Mouse (Mus musculus): ENCODE results near the gene Glis3. TPM values are rescaled to one million over a fixed set of nuclear protein-coding genes. Genes with fewer than 3 reads are reported as not detected.

Glis3 gene
- polyA plus RNA-seq, 1 experiment from 2014 or later: 7.9 TPM

- H3K27ac ChIP-seq (ENCODE audit: low read depth, low read length): peak overlapping the region; percentile 12; the same call in 1 of the 2 replicates
- no peaks in the 10 kb centered on the region for H3K27me3 ChIP-seq (ENCODE audit: control insufficient read depth, insufficient read depth, low read length)
- ATAC-seq (ENCODE audit: low FRiP score, low TSS enrichment): no peak
- H3K4me1 ChIP-seq (ENCODE audit: control insufficient read depth, insufficient read depth, low read length): no peaks in the 10 kb centered on the region
- WGBS: 79% methylated on average over 11 of the region's 11 CpGs
- H3K4me3 ChIP-seq (ENCODE audit: low read length): no peak overlapping the region
- H3K36me3 ChIP-seq (ENCODE audit: control insufficient read depth, insufficient read depth, low read length): no peaks in the 10 kb centered on the region
- no peak overlapping the region for H3K4me2 ChIP-seq (replicated peaks; ENCODE audit: low read depth, low read length)
- no peaks in the 10 kb centered on the region for H3K9me3 ChIP-seq (ENCODE audit: control insufficient read depth, low read length)
- no peak overlapping the region for H3K9ac ChIP-seq (ENCODE audit: low read depth, low read length)
Observed at GRCm38 (mm10) chr19:28621608-28622505, 58.0 kb downstream of the Glis3 start.

GRCm38 (mm10) chr19:28617736-28618135 lies 62.1 kb downstream of the Glis3 start:
- 88% methylated on average over 7 of the region's 7 CpGs for WGBS
- no peak for ATAC-seq (ENCODE audit: low FRiP score, low TSS enrichment)
- H3K4me3 ChIP-seq (ENCODE audit: low read length): no peak overlapping the region
- H3K9me3 ChIP-seq (ENCODE audit: control insufficient read depth, low read length): no peaks in the 10 kb centered on the region
- no peaks in the 10 kb centered on the region for H3K36me3 ChIP-seq (ENCODE audit: control insufficient read depth, insufficient read depth, low read length)
- no peak overlapping the region for H3K27ac ChIP-seq (ENCODE audit: low read depth, low read length)
- no peaks in the 10 kb centered on the region for H3K4me1 ChIP-seq (ENCODE audit: control insufficient read depth, insufficient read depth, low read length)
- H3K9ac ChIP-seq (ENCODE audit: low read depth, low read length): no peak overlapping the region
- no peak overlapping the region for H3K4me2 ChIP-seq (replicated peaks; ENCODE audit: low read depth, low read length)
- no peaks in the 10 kb centered on the region for H3K27me3 ChIP-seq (ENCODE audit: control insufficient read depth, insufficient read depth, low read length)

- Histone ChIP-seq H3K4me2 (replicated peaks; ENCODE audit: low read depth, low read length) (no peak overlapping the region), H3K9me3 (ENCODE audit: control insufficient read depth, low read length) (no peaks in the 10 kb centered on the region), H3K4me1 (ENCODE audit: control insufficient read depth, insufficient read depth, low read length) (no peaks in the 10 kb centered on the region), H3K9ac (ENCODE audit: low read depth, low read length) (no peak overlapping the region), H3K27me3 (ENCODE audit: control insufficient read depth, insufficient read depth, low read length) (no peaks in the 10 kb centered on the region), H3K36me3 (ENCODE audit: control insufficient read depth, insufficient read depth, low read length) (no peaks in the 10 kb centered on the region), H3K4me3 (ENCODE audit: low read length) (no peak overlapping the region), H3K27ac (ENCODE audit: low read depth, low read length) (no peak overlapping the region)
- WGBS: 87% methylated on average over 8 of the region's 8 CpGs
- ATAC-seq (ENCODE audit: low FRiP score, low TSS enrichment): no peak
Observed at GRCm38 (mm10) chr19:28617191-28617590, 62.7 kb downstream of the Glis3 start.

- Histone ChIP-seq H3K4me1 (ENCODE audit: control insufficient read depth, insufficient read depth, low read length) (no peaks in the 10 kb centered on the region), H3K27ac (ENCODE audit: low read depth, low read length) (no peak overlapping the region), H3K4me2 (replicated peaks; ENCODE audit: low read depth, low read length) (no peak overlapping the region), H3K36me3 (ENCODE audit: control insufficient read depth, insufficient read depth, low read length) (no peaks in the 10 kb centered on the region), H3K4me3 (ENCODE audit: low read length) (no peak overlapping the region), H3K9me3 (ENCODE audit: control insufficient read depth, low read length) (no peaks in the 10 kb centered on the region), H3K27me3 (ENCODE audit: control insufficient read depth, insufficient read depth, low read length) (no peaks in the 10 kb centered on the region), H3K9ac (ENCODE audit: low read depth, low read length) (no peak overlapping the region)
- WGBS: 64% methylated on average over 1 of the region's 1 CpGs
- no peak for ATAC-seq (ENCODE audit: low FRiP score, low TSS enrichment)
Observed at GRCm38 (mm10) chr19:28616487-28616886, 63.4 kb downstream of the Glis3 start.

- H3K4me1 ChIP-seq (ENCODE audit: control insufficient read depth, insufficient read depth, low read length): no peaks in the 10 kb centered on the region
- no peak overlapping the region for H3K9ac ChIP-seq (ENCODE audit: low read depth, low read length)
- H3K9me3 ChIP-seq (ENCODE audit: control insufficient read depth, low read length): no peaks in the 10 kb centered on the region
- no peak overlapping the region for H3K4me3 ChIP-seq (ENCODE audit: low read length)
- no peak overlapping the region for H3K4me2 ChIP-seq (replicated peaks; ENCODE audit: low read depth, low read length)
- H3K27me3 ChIP-seq (ENCODE audit: control insufficient read depth, insufficient read depth, low read length): no peaks in the 10 kb centered on the region
- no peak for ATAC-seq (ENCODE audit: low FRiP score, low TSS enrichment)
- WGBS: 84% methylated on average over 10 of the region's 10 CpGs
- H3K27ac ChIP-seq (ENCODE audit: low read depth, low read length): no peak overlapping the region
- H3K36me3 ChIP-seq (ENCODE audit: control insufficient read depth, insufficient read depth, low read length): no peaks in the 10 kb centered on the region
Observed at GRCm38 (mm10) chr19:28612249-28612648, 67.6 kb downstream of the Glis3 start.

GRCm38 (mm10) chr19:28608747-28609146 lies 71.1 kb downstream of the Glis3 start:
- no peak for ATAC-seq (ENCODE audit: low FRiP score, low TSS enrichment)
- 91% methylated on average over 5 of the region's 5 CpGs for WGBS
- Histone ChIP-seq H3K27me3 (ENCODE audit: control insufficient read depth, insufficient read depth, low read length) (no peaks in the 10 kb centered on the region), H3K4me3 (ENCODE audit: low read length) (no peak overlapping the region), H3K4me1 (ENCODE audit: control insufficient read depth, insufficient read depth, low read length) (no peaks in the 10 kb centered on the region), H3K4me2 (replicated peaks; ENCODE audit: low read depth, low read length) (no peak overlapping the region), H3K9ac (ENCODE audit: low read depth, low read length) (no peak overlapping the region), H3K9me3 (ENCODE audit: control insufficient read depth, low read length) (no peaks in the 10 kb centered on the region), H3K27ac (ENCODE audit: low read depth, low read length) (no peak overlapping the region), H3K36me3 (ENCODE audit: control insufficient read depth, insufficient read depth, low read length) (no peaks in the 10 kb centered on the region)

GRCm38 (mm10) chr19:28608277-28608676 lies 71.6 kb downstream of the Glis3 start:
- WGBS: 73% methylated on average over 6 of the region's 6 CpGs
- no peak overlapping the region for H3K4me2 ChIP-seq (replicated peaks; ENCODE audit: low read depth, low read length)
- H3K9ac ChIP-seq (ENCODE audit: low read depth, low read length): no peak overlapping the region
- no peak overlapping the region for H3K27ac ChIP-seq (ENCODE audit: low read depth, low read length)
- no peaks in the 10 kb centered on the region for H3K4me1 ChIP-seq (ENCODE audit: control insufficient read depth, insufficient read depth, low read length)
- no peaks in the 10 kb centered on the region for H3K27me3 ChIP-seq (ENCODE audit: control insufficient read depth, insufficient read depth, low read length)
- ATAC-seq (ENCODE audit: low FRiP score, low TSS enrichment): no peak
- H3K4me3 ChIP-seq (ENCODE audit: low read length): no peak overlapping the region
- no peaks in the 10 kb centered on the region for H3K9me3 ChIP-seq (ENCODE audit: control insufficient read depth, low read length)
- no peaks in the 10 kb centered on the region for H3K36me3 ChIP-seq (ENCODE audit: control insufficient read depth, insufficient read depth, low read length)

- Histone ChIP-seq H3K4me2 (replicated peaks; ENCODE audit: low read depth, low read length) (no peak overlapping the region), H3K4me1 (ENCODE audit: control insufficient read depth, insufficient read depth, low read length) (no peaks in the 10 kb centered on the region), H3K4me3 (ENCODE audit: low read length) (no peak overlapping the region), H3K36me3 (ENCODE audit: control insufficient read depth, insufficient read depth, low read length) (no peaks in the 10 kb centered on the region), H3K9ac (ENCODE audit: low read depth, low read length) (no peak overlapping the region), H3K27ac (ENCODE audit: low read depth, low read length) (no peak overlapping the region), H3K9me3 (ENCODE audit: control insufficient read depth, low read length) (no peaks in the 10 kb centered on the region), H3K27me3 (ENCODE audit: control insufficient read depth, insufficient read depth, low read length) (no peaks in the 10 kb centered on the region)
- WGBS: 87% methylated on average over 4 of the region's 4 CpGs
- ATAC-seq (ENCODE audit: low FRiP score, low TSS enrichment): no peak
Observed at GRCm38 (mm10) chr19:28600866-28601265, 79.0 kb downstream of the Glis3 start.

DNA sequence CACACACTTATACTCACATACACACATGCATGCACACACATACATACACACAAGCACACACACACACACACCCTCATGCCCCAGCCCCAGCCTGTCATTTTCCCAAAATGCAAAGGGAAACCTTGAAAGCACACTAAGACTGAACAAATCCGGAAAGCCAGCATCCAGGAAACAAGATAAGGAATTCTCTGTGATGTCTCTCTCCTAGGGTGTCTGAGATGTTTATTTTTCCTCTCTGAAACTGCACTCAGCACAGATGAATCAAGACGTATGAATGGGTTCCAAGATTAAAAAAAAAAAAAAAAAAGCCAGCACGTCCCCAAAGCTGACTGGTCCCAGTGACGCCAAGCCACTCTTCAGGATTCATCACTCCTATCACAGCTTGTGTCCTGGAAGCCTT lies 85.7 kb downstream of the Glis3 start:
- no peaks in the 10 kb centered on the region for H3K36me3 ChIP-seq (ENCODE audit: control insufficient read depth, insufficient read depth, low read length)
- H3K4me2 ChIP-seq (replicated peaks; ENCODE audit: low read depth, low read length): 0 out of 2 replicates have a peak overlapping the region, but pooled peaks have one; percentile 8
- H3K9me3 ChIP-seq (ENCODE audit: control insufficient read depth, low read length): no peaks in the 10 kb centered on the region
- no peak for ATAC-seq (ENCODE audit: low FRiP score, low TSS enrichment)
- H3K4me3 ChIP-seq (ENCODE audit: low read length): no peak overlapping the region
- 40% methylated on average over 4 of the region's 4 CpGs for WGBS
- no peak overlapping the region for H3K27ac ChIP-seq (ENCODE audit: low read depth, low read length)
- H3K4me1 ChIP-seq (ENCODE audit: control insufficient read depth, insufficient read depth, low read length): no peaks in the 10 kb centered on the region
- no peaks in the 10 kb centered on the region for H3K27me3 ChIP-seq (ENCODE audit: control insufficient read depth, insufficient read depth, low read length)
- H3K9ac ChIP-seq (ENCODE audit: low read depth, low read length): no peak overlapping the region

All from kidney, embryonic 14.5 days (tissue).